Mouse (Mus musculus): ENCODE results near the gene Btnl10.
A peak's percentile ranks its signal among the peaks of the same experiment; 100 is the strongest.
"Not testable (repeated sequence)": the region's sequence is repeated elsewhere in the genome, so short reads cannot be mapped to it uniquely, and the experiment has no call there.

Btnl10 gene

GRCm38 (mm10) chr11:58930254-58930653 is 12.5 kb downstream of the Btnl10 start:
- no peak for DNase-seq (ENCODE audit: low read depth, low spot score)

DNA sequence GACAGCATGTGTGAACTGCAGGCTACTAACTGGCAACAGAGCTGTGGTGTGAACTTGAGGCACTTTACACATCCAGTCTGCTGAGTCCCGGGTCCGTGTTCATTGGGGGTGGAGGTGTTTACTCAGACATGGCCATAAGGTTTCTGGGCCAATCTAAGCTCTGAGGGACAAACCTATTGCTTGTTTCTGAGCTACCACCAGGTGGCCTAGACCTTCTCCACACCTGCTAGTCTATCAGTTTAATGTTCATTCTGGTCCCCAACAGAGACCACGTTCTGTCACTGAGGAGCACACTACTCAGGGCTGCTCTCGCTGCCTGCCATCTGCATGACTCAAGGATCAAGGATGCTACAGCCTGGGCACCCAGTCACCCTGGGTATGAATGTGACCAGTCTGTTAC is 13.9 kb downstream of the Btnl10 start:
- no peak for DNase-seq (ENCODE audit: low read depth, low spot score)

DNA sequence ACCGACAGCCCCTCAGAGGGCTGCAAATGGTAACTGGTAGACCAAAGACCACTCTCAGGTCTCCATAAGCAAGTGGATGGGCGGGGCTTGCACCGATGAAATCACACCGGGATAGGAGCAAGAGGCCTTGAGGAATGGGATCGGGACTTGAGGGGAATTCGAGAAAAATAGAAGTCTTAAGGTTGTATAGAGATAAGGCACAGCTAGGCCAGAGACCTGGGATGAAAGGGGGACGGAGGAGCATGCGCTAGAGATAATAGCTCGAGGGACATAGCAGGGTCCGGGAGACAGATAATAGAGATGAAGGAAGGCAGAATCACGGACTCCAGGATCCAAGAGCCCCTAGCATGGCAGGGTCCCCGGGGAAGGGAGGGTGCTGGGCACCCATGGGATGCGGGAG is 20.2 kb downstream of the Btnl10 start:
- no peak for DNase-seq (ENCODE audit: low read depth, low spot score)

DNA sequence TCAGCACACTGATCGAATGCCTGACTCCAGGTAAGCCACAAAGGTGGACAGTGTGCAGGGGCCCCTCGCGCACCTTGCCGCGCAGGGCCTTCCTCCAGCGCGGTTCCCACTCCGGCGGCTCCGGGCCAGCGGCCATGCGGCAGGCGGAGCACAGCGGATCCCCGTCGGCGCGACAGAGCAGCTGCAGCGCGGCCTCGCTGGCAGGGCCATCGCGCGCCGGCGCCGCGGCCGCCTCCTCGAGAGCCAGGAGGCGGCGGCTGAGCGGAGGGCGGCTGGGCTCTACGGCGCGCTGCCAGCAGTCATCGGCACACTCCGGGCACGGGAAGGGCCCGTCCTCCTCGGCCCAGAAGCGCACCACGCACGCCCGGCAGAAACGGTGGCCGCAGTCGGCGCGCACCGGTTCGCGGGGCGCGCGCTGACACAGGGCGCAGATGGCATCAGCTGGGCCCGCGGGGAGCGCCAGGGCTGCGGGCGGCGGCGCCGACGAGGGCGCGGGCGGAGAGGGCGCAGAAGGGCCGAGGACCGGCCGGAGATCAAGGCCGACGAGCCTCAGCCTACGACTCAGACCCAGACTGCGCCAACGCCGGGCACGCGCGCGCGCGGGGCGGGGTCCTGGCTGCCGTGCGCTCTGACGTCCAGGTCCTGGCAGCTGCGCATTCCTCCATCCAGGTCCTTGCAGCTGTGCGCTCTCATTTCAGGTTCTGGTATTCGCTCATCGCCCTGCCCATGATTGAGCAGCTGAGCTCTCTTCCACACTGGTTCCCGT is 20.8 kb downstream of the Btnl10 start, which contains the start of gene Rnf187:
TSS of gene Rnf187 (minus strand) at position 595 of the 766 bp plus-strand sequence.
- DNase-seq (ENCODE audit: low read depth, low spot score): peak; percentile 92

DNA sequence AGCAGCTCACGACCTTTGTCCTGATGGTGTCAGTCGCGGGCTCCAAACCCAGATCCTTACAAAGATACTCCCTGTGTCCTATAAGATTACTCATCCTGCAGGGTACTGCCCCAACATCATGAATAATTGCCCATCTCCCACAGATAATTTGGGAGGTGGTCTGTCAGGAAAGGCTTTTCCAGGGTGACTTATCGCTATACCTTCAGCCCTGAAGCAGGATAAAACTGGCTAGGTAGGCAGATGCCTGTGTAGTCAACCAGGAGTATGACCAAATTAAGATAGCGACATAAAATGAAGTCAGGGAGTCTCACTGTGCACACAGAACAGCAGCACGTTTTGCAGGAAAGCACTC is 21.4 kb downstream of the Btnl10 start:
- DNase-seq (ENCODE audit: low read depth, low spot score): no peak

DNA sequence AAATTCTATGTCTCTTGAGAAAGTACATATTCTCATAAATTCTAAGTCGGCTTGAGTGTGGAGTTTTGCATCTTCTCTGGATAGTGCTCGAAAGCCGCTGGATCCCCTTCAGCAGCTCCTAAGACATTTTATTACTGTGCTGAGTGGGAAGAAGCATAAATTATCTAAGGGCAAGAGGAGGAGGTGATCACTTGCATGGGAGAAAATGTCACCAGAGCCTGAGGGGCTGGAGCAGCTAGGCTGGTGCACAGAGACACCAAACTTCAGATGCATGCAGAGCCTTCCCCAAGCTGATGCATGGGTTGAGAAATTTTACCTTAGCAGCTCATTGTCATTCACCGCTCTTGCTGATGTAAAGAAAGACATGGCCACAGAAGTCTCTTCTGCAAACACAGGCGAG is 26.4 kb downstream of the Btnl10 start:
- no peak for DNase-seq (ENCODE audit: low read depth, low spot score)

DNA sequence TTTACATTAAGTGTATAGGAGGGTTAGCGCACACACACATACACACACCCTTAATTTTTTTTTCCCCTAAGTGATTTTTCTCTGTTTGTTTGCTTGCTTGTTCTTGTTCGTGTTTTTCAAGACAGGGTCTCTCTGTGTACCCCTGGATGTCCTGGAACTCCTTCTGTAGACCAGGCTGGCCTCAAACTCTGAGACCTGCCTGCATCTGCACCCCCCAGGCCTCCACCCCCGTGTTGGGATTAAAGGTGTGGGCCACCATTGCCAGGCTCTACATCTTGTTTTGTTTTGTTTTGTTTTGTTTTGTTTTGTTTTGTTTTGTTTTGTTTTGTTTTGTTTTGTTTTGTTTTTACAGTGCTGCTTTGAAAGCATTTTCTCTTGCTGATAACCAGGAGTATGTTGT is 29.6 kb downstream of the Btnl10 start:
- no peak for DNase-seq (ENCODE audit: low read depth, low spot score)

GRCm38 (mm10) chr11:58947798-58948528 is 30.3 kb downstream of the Btnl10 start:
- DNase-seq (ENCODE audit: low read depth, low spot score): no peak

GRCm38 (mm10) chr11:58948542-58949479 is 31.1 kb downstream of the Btnl10 start, which contains the start of gene Hist3h2ba:
Hist3h2ba (plus strand) TSS chr11:58948920.
- peak; percentile 98 for DNase-seq (ENCODE audit: low read depth, low spot score)

DNA sequence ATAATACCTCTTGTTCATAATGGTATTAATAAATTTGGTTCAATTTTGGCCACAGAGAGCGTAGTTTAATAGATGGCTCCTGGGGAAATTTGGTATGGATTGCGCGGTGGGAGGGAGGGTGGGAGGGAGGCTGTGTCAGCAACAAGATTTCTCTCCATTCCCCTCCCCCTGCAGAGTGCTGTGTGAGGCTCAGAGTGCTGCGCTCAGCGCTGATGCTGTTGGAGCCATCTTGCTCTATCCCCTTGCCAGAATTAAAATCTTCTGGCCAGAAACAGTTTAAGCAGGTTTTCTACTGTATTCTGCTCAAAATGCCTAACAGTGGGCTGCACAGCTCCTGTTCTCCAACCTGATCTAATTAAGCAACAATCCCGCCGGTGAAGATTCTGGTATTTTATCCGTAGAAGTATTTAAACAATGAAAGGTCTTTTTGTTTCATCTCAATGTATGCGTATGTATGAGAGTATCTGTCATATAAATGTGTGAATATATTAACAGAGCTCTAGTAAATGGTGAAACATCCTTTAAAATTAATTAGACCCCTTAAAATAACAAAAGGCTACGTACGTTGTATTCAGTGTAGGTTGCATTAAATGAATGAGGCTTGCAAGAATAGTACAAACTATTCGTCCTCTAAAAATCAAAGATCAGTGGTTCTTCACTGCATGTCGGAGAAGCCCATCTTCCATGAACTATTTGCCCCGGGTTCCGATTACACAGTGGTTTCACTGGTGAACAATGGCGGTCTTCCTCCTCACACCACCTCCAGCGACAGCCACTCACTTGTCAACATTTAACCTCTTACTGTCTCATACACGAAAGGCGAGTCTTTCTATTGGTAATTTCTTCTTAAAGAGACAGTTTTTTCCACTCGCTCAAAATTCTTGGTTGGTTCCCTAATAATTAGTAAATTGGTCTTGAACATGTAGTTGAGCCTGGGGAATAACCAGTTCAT is 32.0 kb downstream of the Btnl10 start:
- peak; percentile 81 for DNase-seq (ENCODE audit: low read depth, low spot score)

- no peak for DNase-seq (ENCODE audit: low read depth, low spot score)
These were observed 33.5 kb downstream of the Btnl10 start for GRCm38 (mm10) chr11:58951210-58951609.

DNA sequence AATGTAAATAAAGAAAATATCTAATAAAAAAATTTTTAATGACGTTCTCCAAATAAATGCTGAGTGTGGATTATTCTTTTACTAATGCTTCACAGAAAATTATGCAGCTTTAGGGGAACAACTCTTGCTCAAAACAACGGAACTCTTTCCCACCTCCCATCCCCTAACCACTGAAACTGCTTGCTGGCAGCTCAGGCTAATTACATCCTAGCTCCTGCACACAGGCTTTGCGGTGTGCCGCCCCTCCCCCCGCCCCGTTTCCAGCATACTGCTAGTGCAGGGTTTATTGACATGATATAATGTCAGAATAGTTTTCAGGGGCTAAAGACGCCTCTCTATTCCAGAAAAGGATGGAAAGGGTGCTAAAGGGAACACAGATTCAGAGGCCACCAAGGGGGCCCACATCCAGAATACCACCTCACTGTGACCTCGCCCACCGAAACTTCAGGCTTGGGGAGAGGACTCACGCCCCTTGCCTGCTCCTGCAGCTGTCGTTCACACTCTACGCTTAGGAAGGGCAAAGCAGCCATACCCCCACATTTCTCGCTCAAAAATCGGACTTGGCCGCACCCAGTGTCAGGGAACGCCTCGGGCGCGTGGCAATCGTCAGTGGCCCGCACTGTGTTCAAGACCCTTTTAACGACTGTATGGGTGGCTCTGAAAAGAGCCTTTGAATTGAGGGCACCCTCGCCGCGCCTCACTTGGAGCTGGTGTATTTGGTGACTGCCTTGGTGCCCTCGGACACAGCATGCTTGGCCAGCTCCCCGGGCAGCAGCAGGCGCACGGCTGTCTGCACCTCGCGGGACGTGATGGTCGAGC is 35.9 kb downstream of the Btnl10 start:
- DNase-seq (ENCODE audit: low read depth, low spot score): no peak

GRCm38 (mm10) chr11:58954170-58954419 is 36.4 kb downstream of the Btnl10 start:
- not testable (repeated sequence) for DNase-seq (ENCODE audit: low read depth, low spot score)

DNA sequence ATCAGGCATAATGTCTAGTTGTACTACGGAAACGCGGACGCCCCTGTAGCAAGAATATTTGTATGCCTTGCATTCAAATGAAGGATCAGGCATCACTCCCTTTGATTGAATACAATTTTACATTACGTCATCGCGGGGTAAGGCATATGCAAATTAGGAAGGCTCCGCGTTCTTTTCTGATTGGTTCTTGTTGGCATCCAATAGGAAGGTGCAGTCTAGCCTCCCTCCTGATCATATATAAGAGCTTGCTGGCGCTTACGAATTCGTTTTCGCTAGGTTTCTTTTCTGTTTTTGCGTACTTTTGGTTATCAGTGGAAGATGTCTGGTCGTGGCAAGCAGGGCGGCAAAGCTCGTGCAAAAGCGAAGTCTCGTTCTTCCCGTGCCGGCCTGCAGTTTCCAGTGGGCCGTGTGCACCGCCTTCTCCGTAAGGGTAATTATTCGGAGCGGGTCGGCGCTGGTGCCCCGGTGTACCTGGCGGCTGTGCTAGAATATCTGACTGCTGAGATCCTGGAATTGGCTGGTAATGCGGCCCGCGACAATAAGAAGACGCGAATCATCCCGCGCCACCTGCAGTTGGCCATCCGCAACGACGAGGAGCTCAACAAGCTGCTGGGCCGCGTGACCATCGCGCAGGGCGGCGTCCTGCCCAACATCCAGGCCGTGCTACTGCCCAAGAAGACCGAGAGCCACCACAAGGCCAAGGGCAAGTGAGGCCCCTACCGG is 36.9 kb downstream of the Btnl10 start, which contains the start of the genes Hist3h2a and Trim17:
TSS of gene Hist3h2a (plus strand) at position 266 of the 723 bp plus-strand sequence.
TSS of gene Trim17 (plus strand) at position 266 of the 723 bp plus-strand sequence.
- DNase-seq (ENCODE audit: low read depth, low spot score): peak; percentile 99

DNA sequence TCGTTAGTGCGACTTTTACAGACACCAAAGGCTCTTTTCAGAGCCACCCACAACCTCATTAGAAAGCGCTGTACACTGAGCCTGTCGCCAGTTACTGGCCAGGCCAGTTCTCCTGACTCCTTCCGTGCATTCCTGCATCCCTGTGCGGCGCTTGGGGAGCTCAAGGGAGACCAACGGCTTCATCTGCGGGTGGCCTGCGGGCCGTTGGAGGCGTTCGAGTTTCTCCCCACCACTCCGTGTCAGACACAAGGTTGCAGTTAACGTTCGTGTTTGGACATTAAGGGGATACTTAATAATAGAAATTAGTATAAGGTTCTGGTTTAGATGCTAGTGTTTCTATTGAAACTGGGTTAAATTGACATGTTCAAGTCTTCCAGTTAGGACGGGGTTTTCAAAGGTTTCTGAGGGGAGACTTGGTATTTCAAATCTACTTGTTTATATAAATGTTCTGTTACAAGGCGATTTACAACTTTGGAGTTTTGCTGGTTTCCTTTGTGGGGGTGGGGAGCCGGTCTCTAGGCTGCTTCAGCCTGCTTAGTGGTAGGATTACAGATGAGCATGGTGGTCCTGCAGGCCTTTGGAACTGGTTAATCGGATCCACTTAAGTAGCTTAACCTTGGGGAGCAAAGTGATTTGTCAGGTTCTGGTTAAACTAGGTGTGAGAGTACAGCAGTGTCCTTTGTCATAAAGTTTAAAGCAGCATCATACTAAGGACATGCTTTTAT is 37.6 kb downstream of the Btnl10 start:
- DNase-seq (ENCODE audit: low read depth, low spot score): no peak

GRCm38 (mm10) chr11:58955868-58956257 is 38.2 kb downstream of the Btnl10 start:
- no peak for DNase-seq (ENCODE audit: low read depth, low spot score)

- DNase-seq (ENCODE audit: low read depth, low spot score): no peak
These were observed 39.7 kb downstream of the Btnl10 start for GRCm38 (mm10) chr11:58957226-58957914.

DNA sequence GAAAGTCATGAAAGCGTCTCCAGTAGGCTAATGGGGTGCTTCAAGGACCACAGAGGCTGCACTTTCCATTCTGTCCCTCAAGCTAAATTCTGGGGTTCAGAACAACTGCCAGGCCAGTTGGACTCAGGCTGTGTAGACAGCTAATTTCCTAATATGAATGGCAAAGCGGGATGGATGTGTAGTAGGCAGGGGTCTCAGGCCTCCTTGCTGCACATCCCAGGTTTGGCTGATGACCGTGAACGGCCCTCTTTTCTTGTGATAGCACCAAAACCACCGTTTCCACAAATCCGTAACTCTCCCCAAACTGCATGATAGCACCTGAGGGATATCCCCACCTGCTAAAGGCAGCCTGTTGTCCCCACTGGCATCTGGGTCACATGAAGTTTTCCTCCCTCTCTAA is 40.8 kb downstream of the Btnl10 start:
- no peak for DNase-seq (ENCODE audit: low read depth, low spot score)
